Mouse (Mus musculus) CH12.LX (cell line): ENCODE results near the gene Apobec3. TPM values are rescaled to one million over a fixed set of nuclear protein-coding genes. Genes with fewer than 3 reads are reported as not detected.

Experiments
- DNase-seq: peaks from one replicate; pipeline ENCODE4 v3.0.0-alpha.2; 2013; ENCODE audit errors: extremely low read depth
- H3K27ac ChIP-seq: 2 replicates; pipeline ENCODE4 v1.5.1; 2012; ENCODE audit warnings: low read depth, mild to moderate bottlenecking, control low read depth, moderate library complexity; ENCODE audit not compliant: insufficient read depth
- H3K27me3 ChIP-seq: replicated peaks from 2 replicates; pipeline ENCODE3; 2012; ENCODE audit warnings: inconsistent platforms
- H3K36me3 ChIP-seq, 2 experiments: replicated peaks in 1 of 2; 2 replicates each; pipeline versions ENCODE3 to v1.6.1; 2012; ENCODE audit warnings: inconsistent platforms in 1 of 2, low read length in 1 of 2, mild to moderate bottlenecking in 1 of 2, mixed read lengths in 1 of 2, moderate library complexity in 1 of 2; ENCODE audit not compliant: control insufficient read depth in 1 of 2, insufficient read depth in 1 of 2
- H3K4me1 ChIP-seq, 2 experiments: 2 replicates each; pipeline ENCODE4 v1.6.1; 2012; ENCODE audit warnings: inconsistent platforms in 1 of 2, moderate library complexity in 1 of 2; ENCODE audit not compliant: insufficient read depth in 2 of 2, control insufficient read depth in 1 of 2
- H3K4me2 ChIP-seq: 2 replicates; pipeline ENCODE4 v1.6.1; 2012; ENCODE audit warnings: low read depth, mild to moderate bottlenecking, control low read depth; ENCODE audit not compliant: poor library complexity, insufficient read depth, severe bottlenecking
- H3K4me3 ChIP-seq, 3 experiments: fragments of 150-350 bp in 1 of 3; sonication (generic) in 1 of 3; replicated peaks in 1 of 3; 2 replicates each; pipeline versions ENCODE3 to v1.5.1; 2011 to 2012; ENCODE audit warnings: low read depth in 2 of 3, low read length in 2 of 3, mild to moderate bottlenecking in 2 of 3, moderate library complexity in 2 of 3, control low read depth in 1 of 3, improper control_type of control experiment in 1 of 3, inconsistent platforms in 1 of 3, mixed read lengths in 1 of 3; ENCODE audit not compliant: poor library complexity in 1 of 3
- H3K79me2 ChIP-seq: replicated peaks from 2 replicates; pipeline ENCODE4 v1.6.1; 2012; ENCODE audit warnings: mild to moderate bottlenecking, moderate library complexity; ENCODE audit not compliant: control insufficient read depth, poor library complexity, insufficient read depth, severe bottlenecking; ENCODE audit errors: extremely low read depth
- H3K9ac ChIP-seq: 2 replicates; pipeline ENCODE4 v1.6.1; 2012; ENCODE audit warnings: low read depth, mild to moderate bottlenecking, control low read depth, moderate library complexity; ENCODE audit not compliant: insufficient read depth
- H3K9me3 ChIP-seq: replicated peaks from 2 replicates; pipeline ENCODE3; 2012; ENCODE audit warnings: low read length, inconsistent platforms, mixed read lengths
- BHLHE40 ChIP-seq: IDR thresholded peaks from 2 replicates; pipeline ENCODE4 v1.6.1; 2011; ENCODE audit warnings: mild to moderate bottlenecking, low read depth, low read length, improper control_type of control experiment
- ELF1 ChIP-seq: IDR thresholded peaks from 2 replicates; pipeline ENCODE4 v1.6.1; 2014; ENCODE audit warnings: low read depth, mild to moderate bottlenecking, inconsistent platforms, low read length, improper control_type of control experiment
- EP300 ChIP-seq: IDR thresholded peaks from 2 replicates; pipeline ENCODE4 v1.6.1; 2011; ENCODE audit warnings: low read length, improper control_type of control experiment
- ETS1 ChIP-seq: conservative IDR thresholded peaks from 2 replicates; pipeline ENCODE4 v1.6.1; 2012; ENCODE audit warnings: low read depth, mild to moderate bottlenecking, inconsistent platforms, low read length, improper control_type of control experiment, moderate library complexity
- JUND ChIP-seq: conservative IDR thresholded peaks from 2 replicates; pipeline ENCODE4 v1.6.1; 2011; ENCODE audit warnings: low read depth, low read length, improper control_type of control experiment
- KAT2A ChIP-seq: IDR thresholded peaks from 2 replicates; pipeline ENCODE4 v1.6.1; 2012; ENCODE audit warnings: low read length, improper control_type of control experiment, inconsistent platforms; ENCODE audit not compliant: insufficient replicate concordance
- MAX ChIP-seq: IDR thresholded peaks from 2 replicates; pipeline ENCODE4 v1.6.1; 2011; ENCODE audit warnings: low read length, improper control_type of control experiment
- MEF2A ChIP-seq: IDR thresholded peaks from 2 replicates; pipeline ENCODE4 v1.6.1; 2014; ENCODE audit warnings: low read depth, mild to moderate bottlenecking, inconsistent platforms, low read length, improper control_type of control experiment, borderline replicate concordance
- NELFE ChIP-seq: IDR thresholded peaks from 2 replicates; pipeline ENCODE4 v1.6.1; 2011; ENCODE audit warnings: low read depth, low read length, improper control_type of control experiment
- POLR2A ChIP-seq: IDR thresholded peaks from 2 replicates; pipeline ENCODE4 v1.6.1; 2011; ENCODE audit warnings: low read depth, mild to moderate bottlenecking, improper control_type of control experiment, low read length
- RAD21 ChIP-seq: IDR thresholded peaks from 2 replicates; pipeline ENCODE4 v1.6.1; 2011; ENCODE audit warnings: low read depth, mild to moderate bottlenecking, low read length, improper control_type of control experiment, moderate library complexity
- RCOR1 ChIP-seq: conservative IDR thresholded peaks from 2 replicates; pipeline ENCODE4 v1.6.1; 2012; ENCODE audit warnings: low read depth, mild to moderate bottlenecking, inconsistent platforms, low read length, improper control_type of control experiment
- TBP ChIP-seq: conservative IDR thresholded peaks from 2 replicates; pipeline ENCODE4 v1.6.1; 2011; ENCODE audit warnings: low read depth, low read length, improper control_type of control experiment
- UBTF ChIP-seq: IDR thresholded peaks from 2 replicates; pipeline ENCODE4 v1.6.1; 2012; ENCODE audit warnings: low read depth, mild to moderate bottlenecking, inconsistent platforms, low read length, improper control_type of control experiment, moderate library complexity
- ZC3H11A ChIP-seq: IDR thresholded peaks from 2 replicates; pipeline ENCODE4 v1.6.1; 2012; ENCODE audit warnings: low read depth, mild to moderate bottlenecking, inconsistent platforms, low read length, improper control_type of control experiment
- ZMIZ1 ChIP-seq: IDR thresholded peaks from 2 replicates; pipeline ENCODE4 v1.6.1; 2012; ENCODE audit warnings: low read depth, mild to moderate bottlenecking, inconsistent platforms, low read length, improper control_type of control experiment
- ZNF384 ChIP-seq: IDR thresholded peaks from 2 replicates; pipeline ENCODE4 v1.6.1; 2012; ENCODE audit warnings: low read depth, low read length, improper control_type of control experiment, inconsistent platforms
- dilution Hi-C: fragments of 300-500 bp; cut with MboI; formaldehyde crosslinking; loops from 2 replicates; pipeline ENCODE4 v1.14.3; 2020; ENCODE audit warnings: low sequenced_read_pairs; ENCODE audit not compliant: extremely low pct_unique_long_range_greater_than_20kb, extremely low pct_ligation_motif_present
- in situ Hi-C: fragments of 300-500 bp; cut with MboI; formaldehyde crosslinking; loops from 3 replicates; pipeline ENCODE4 v1.14.3; 2019; ENCODE audit warnings: low sequenced_read_pairs, low pct_ligation_motif_present, low pct_unique_long_range_greater_than_20kb, mixed read lengths
- polyA plus RNA-seq: library from polyadenylated mRNA; unstranded; fragments of >175 nt; gene quantifications from 2 replicates; pipeline ENCODE4 v1.2.1, GENCODE M21; 2012; ENCODE audit warnings: low read depth; ENCODE audit not compliant: insufficient read length
- total RNA-seq, 2 experiments: library from RNA; depleted of rRNA; stranded (reverse); fragments of 300-350 nt in 1 of 2; fragments of >200 nt in 1 of 2; gene quantifications; 2 replicates each; pipeline ENCODE4 v1.2.3; 2012 to 2014

The Apobec3 gene
- total and polyA plus RNA-seq, 3 experiments, result 3.9 to 94.3 (median 10.4) TPM

DNA sequence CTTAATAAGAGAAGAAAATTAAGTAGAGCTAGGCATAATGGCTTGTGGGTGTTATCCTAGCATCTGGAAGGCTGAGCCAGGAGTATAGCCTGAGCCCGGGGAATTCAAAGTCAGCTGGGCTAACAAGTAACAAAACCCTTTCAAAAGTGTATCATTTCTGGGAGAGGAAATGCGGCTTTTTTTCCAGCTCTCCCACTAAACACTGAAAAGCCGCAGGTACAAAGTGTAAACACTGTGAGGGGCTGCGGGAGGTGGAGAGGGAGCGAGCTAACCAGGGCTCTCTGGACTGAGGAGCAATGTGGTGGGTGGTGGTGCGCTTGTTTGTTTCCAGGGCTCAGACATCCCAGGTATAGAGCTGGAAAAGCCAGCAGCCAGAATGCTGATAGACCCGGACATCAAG is 72.9 kb downstream of the Apobec3 start:
- in situ Hi-C loops, result loop anchor here (5.0 kb wide), 1 partner anchor 33 kb away; no protein-coding TSS in a partner anchor
- no peak overlapping the region for H3K27ac ChIP-seq
- no peak overlapping the region for H3K4me2 ChIP-seq
- H3K36me3 ChIP-seq, result no peaks in the 10 kb centered on the region
- H3K9ac ChIP-seq, result no peak overlapping the region
- H3K4me1 ChIP-seq, result no peaks in the 10 kb centered on the region
- H3K79me2 ChIP-seq, result no peaks in the 10 kb centered on the region
- no peak overlapping the region for H3K4me3 ChIP-seq
- no peak for DNase-seq
- TF ChIP-seq ZMIZ1 (no peak), MEF2A (no peak), ELF1 (no peak), UBTF (no peak), POLR2A (no peak), EP300 (no peak), JUND (no peak), MAX (no peak), RAD21 (no peak), TBP (no peak), ZNF384 (no peak), KAT2A (no peak), NELFE (no peak), ZC3H11A (no peak), RCOR1 (no peak), BHLHE40 (no peak), ETS1 (no peak)
- TF ChIP-seq, all 38 proteins: peak for 0
- Histone ChIP-seq H3K9me3 (no peaks in the 10 kb centered on the region), H3K27me3 (peaks cover 16% of the 10 kb centered on the region)
- dilution Hi-C loops, result no loop called here

Other genes with a start within 250 kb of the Apobec3 start
- gene Fam227a, start 232.7 kb upstream of the Apobec3 start, total RNA-seq (2012; rRNA removed), result 0.34 and 0.42 TPM in 2 replicates
- gene Fam227a, start 232.7 kb upstream of the Apobec3 start, total RNA-seq (2014; rRNA removed), result 0.12 and 0.48 TPM in 2 replicates
- gene Fam227a, start 232.7 kb upstream of the Apobec3 start, polyA plus RNA-seq, result 0.20 and 0.31 TPM in 2 replicates
- 17.6 and 20.2 TPM in 2 replicates for gene Cby1, start 232.5 kb upstream of the Apobec3 start, total RNA-seq (2012; rRNA removed)
- 19.3 and 19.5 TPM in 2 replicates for gene Cby1, start 232.5 kb upstream of the Apobec3 start, total RNA-seq (2014; rRNA removed)
- 16.9 and 20.7 TPM in 2 replicates for gene Cby1, start 232.5 kb upstream of the Apobec3 start, polyA plus RNA-seq
- 109 and 142 TPM in 2 replicates for gene Tomm22, start 220.8 kb upstream of the Apobec3 start, total RNA-seq (2012; rRNA removed)
- gene Tomm22, start 220.8 kb upstream of the Apobec3 start, total RNA-seq (2014; rRNA removed), result 495 and 496 TPM in 2 replicates
- 212 and 234 TPM in 2 replicates for gene Tomm22, start 220.8 kb upstream of the Apobec3 start, polyA plus RNA-seq
- gene Josd1, start 203.7 kb upstream of the Apobec3 start, total RNA-seq (2012; rRNA removed), result 34.9 and 41.0 TPM in 2 replicates
- 48.3 and 50.6 TPM in 2 replicates for gene Josd1, start 203.7 kb upstream of the Apobec3 start, total RNA-seq (2014; rRNA removed)
- 28.2 and 30.1 TPM in 2 replicates for gene Josd1, start 203.7 kb upstream of the Apobec3 start, polyA plus RNA-seq
- gene Gtpbp1, start 200.8 kb upstream of the Apobec3 start, total RNA-seq (2012; rRNA removed), result 32.9 and 34.2 TPM in 2 replicates
- gene Gtpbp1, start 200.8 kb upstream of the Apobec3 start, total RNA-seq (2014; rRNA removed), result 25.3 and 25.5 TPM in 2 replicates
- 45.2 and 45.3 TPM in 2 replicates for gene Gtpbp1, start 200.8 kb upstream of the Apobec3 start, polyA plus RNA-seq
- gene Sun2, start 149.1 kb upstream of the Apobec3 start, total RNA-seq (2012; rRNA removed), result 20.1 and 26.5 TPM in 2 replicates
- 18.6 and 20.8 TPM in 2 replicates for gene Sun2, start 149.1 kb upstream of the Apobec3 start, total RNA-seq (2014; rRNA removed)
- 19.7 and 22.3 TPM in 2 replicates for gene Sun2, start 149.1 kb upstream of the Apobec3 start, polyA plus RNA-seq
- gene Dnal4, start 113.8 kb upstream of the Apobec3 start, total RNA-seq (2012; rRNA removed), result 16.5 and 20.9 TPM in 2 replicates
- gene Dnal4, start 113.8 kb upstream of the Apobec3 start, total RNA-seq (2014; rRNA removed), result 11.3 and 11.7 TPM in 2 replicates
- 17.8 and 18.5 TPM in 2 replicates for gene Dnal4, start 113.8 kb upstream of the Apobec3 start, polyA plus RNA-seq
- 0.92 and 2.1 TPM in 2 replicates for gene Nptxr, start 86.9 kb upstream of the Apobec3 start, total RNA-seq (2012; rRNA removed)
- gene Nptxr, start 86.9 kb upstream of the Apobec3 start, total RNA-seq (2014; rRNA removed), result 0.09 TPM in 1 of 2 replicates, not detected in the other
- 0.14 and 0.16 TPM in 2 replicates for gene Nptxr, start 86.9 kb upstream of the Apobec3 start, polyA plus RNA-seq
- gene Npcd, start 57.4 kb upstream of the Apobec3 start, total RNA-seq (2012; rRNA removed), result 0.59 and 0.67 TPM in 2 replicates
- not detected in 2 replicates for gene Npcd, start 57.4 kb upstream of the Apobec3 start, total RNA-seq (2014; rRNA removed)
- not detected in 2 replicates for gene Npcd, start 57.4 kb upstream of the Apobec3 start, polyA plus RNA-seq
- gene Cbx6, start 57.0 kb upstream of the Apobec3 start, total RNA-seq (2012; rRNA removed), result 29.9 and 30.0 TPM in 2 replicates
- 10.0 and 11.1 TPM in 2 replicates for gene Cbx6, start 57.0 kb upstream of the Apobec3 start, total RNA-seq (2014; rRNA removed)
- 38.1 and 40.7 TPM in 2 replicates for gene Cbx6, start 57.0 kb upstream of the Apobec3 start, polyA plus RNA-seq
- 10.0 and 12.1 TPM in 2 replicates for gene Cbx7, start 79.5 kb downstream of the Apobec3 start, total RNA-seq (2012; rRNA removed)
- 5.6 and 8.1 TPM in 2 replicates for gene Cbx7, start 79.5 kb downstream of the Apobec3 start, total RNA-seq (2014; rRNA removed)
- gene Cbx7, start 79.5 kb downstream of the Apobec3 start, polyA plus RNA-seq, result 12.4 and 14.7 TPM in 2 replicates
- gene Pdgfb, start 123.3 kb downstream of the Apobec3 start, total RNA-seq (2012; rRNA removed), result not detected in 2 replicates
- not detected in 2 replicates for gene Pdgfb, start 123.3 kb downstream of the Apobec3 start, total RNA-seq (2014; rRNA removed)
- gene Pdgfb, start 123.3 kb downstream of the Apobec3 start, polyA plus RNA-seq, result not detected in 2 replicates
- gene Syngr1, start 199.7 kb downstream of the Apobec3 start, total RNA-seq (2012; rRNA removed), result 10.7 and 14.8 TPM in 2 replicates
- gene Syngr1, start 199.7 kb downstream of the Apobec3 start, total RNA-seq (2014; rRNA removed), result 6.0 and 9.7 TPM in 2 replicates
- gene Syngr1, start 199.7 kb downstream of the Apobec3 start, polyA plus RNA-seq, result 7.0 and 11.3 TPM in 2 replicates
- gene Rpl3, start 200.2 kb downstream of the Apobec3 start, total RNA-seq (2012; rRNA removed), result 3,351 and 3,819 TPM in 2 replicates
- gene Rpl3, start 200.2 kb downstream of the Apobec3 start, total RNA-seq (2014; rRNA removed), result 2,106 and 2,198 TPM in 2 replicates
- gene Rpl3, start 200.2 kb downstream of the Apobec3 start, polyA plus RNA-seq, result 2,552 and 2,592 TPM in 2 replicates
- 15.1 and 17.7 TPM in 2 replicates for gene Tab1, start 241.5 kb downstream of the Apobec3 start, total RNA-seq (2012; rRNA removed)
- 10.4 and 12.0 TPM in 2 replicates for gene Tab1, start 241.5 kb downstream of the Apobec3 start, total RNA-seq (2014; rRNA removed)
- gene Tab1, start 241.5 kb downstream of the Apobec3 start, polyA plus RNA-seq, result 11.4 and 11.6 TPM in 2 replicates